Mouse (Mus musculus): ENCODE measurements around the gene Tmem141. TPM values are rescaled to one million over a fixed set of nuclear protein-coding genes. Genes with fewer than 3 reads are reported as not detected.

The Tmem141 gene
- total RNA-seq, 2 experiments from 2014 or later = 14.1 to 15.4 TPM

GRCm38 (mm10) chr2:25571221-25571620, 50.6 kb downstream of the Tmem141 start:
- TF ChIP-seq CTCF (conservative IDR thresholded peaks at IDR 0.05) = no peak
- Histone ChIP-seq H3K27ac (no peak overlapping the region), H3K4me3 (no peak overlapping the region)
- DNase-seq (ENCODE audit: low spot score in 2 of 2) = no peak

Other genes starting within 250 kb of the Tmem141 start
- 1 to 10 TPM; 3.0 to 4.0 TPM for gene Sapcd2, start 249.7 kb downstream of the Tmem141 start, total RNA-seq (2021)
- gene Entpd2, start 226.1 kb downstream of the Tmem141 start, total RNA-seq (2021) = 10 to 100 TPM; 14.6 to 16.6 TPM
- 100 to 1,000 TPM; 429 to 433 TPM for gene Npdc1, start 222.7 kb downstream of the Tmem141 start, total RNA-seq (2021)
- under 1 TPM in 1 of 2 experiments, not detected in 1; 0.37 TPM for gene Fut7, start 198.7 kb downstream of the Tmem141 start, total RNA-seq (2021)
- 100 to 1,000 TPM; 159 to 167 TPM for gene Abca2, start 193.3 kb downstream of the Tmem141 start, total RNA-seq (2021)
- under 1 TPM in 1 of 2 experiments, not detected in 1; 0.49 TPM for gene Clic3, start 165.2 kb downstream of the Tmem141 start, total RNA-seq (2021)
- gene Paxx, start 160.9 kb downstream of the Tmem141 start, total RNA-seq (2021) = 10 to 100 TPM; 55.7 to 62.1 TPM
- gene Ptgds, start 152.0 kb downstream of the Tmem141 start, total RNA-seq (2021) = 100 to 1,000 TPM; 541 to 735 TPM
- gene Lcn12, start 128.1 kb downstream of the Tmem141 start, total RNA-seq (2021) = not detected
- gene Fbxw5, start 121.3 kb downstream of the Tmem141 start, total RNA-seq (2021) = 100 to 1,000 TPM; 109 to 120 TPM
- gene C8g, start 120.3 kb downstream of the Tmem141 start, total RNA-seq (2021) = 1 to 10 TPM in 1 of 2 experiments, under 1 TPM in 1; 0.97 to 1.5 TPM
- 10 to 100 TPM; 10.9 to 12.0 TPM for gene Traf2, start 75.1 kb downstream of the Tmem141 start, total RNA-seq (2021)
- 100 to 1,000 TPM; 193 to 200 TPM for gene Edf1, start 64.2 kb downstream of the Tmem141 start, total RNA-seq (2021)
- gene Mamdc4, start 47.2 kb downstream of the Tmem141 start, total RNA-seq (2021) = 1 to 10 TPM; 2.8 to 3.5 TPM
- gene Phpt1, start 46.8 kb downstream of the Tmem141 start, total RNA-seq (2021) = 10 to 100 TPM; 59.1 to 67.5 TPM
- gene Ajm1, start 40.2 kb downstream of the Tmem141 start, total RNA-seq (2021) = 100 to 1,000 TPM; 106 to 120 TPM
- 100 to 1,000 TPM; 149 to 151 TPM for gene Rabl6, start 13.5 kb downstream of the Tmem141 start, total RNA-seq (2021)
- not detected for gene Ccdc183, start 4.3 kb downstream of the Tmem141 start, total RNA-seq (2021)
- gene Fcna, start 6.0 kb upstream of the Tmem141 start, total RNA-seq (2021) = under 1 TPM; 0.79 TPM
- not detected for gene Lcn8, start 31.1 kb upstream of the Tmem141 start, total RNA-seq (2021)
- gene Lcn5, start 35.9 kb upstream of the Tmem141 start, total RNA-seq (2021) = not detected
- not detected for gene Lcn6, start 54.8 kb upstream of the Tmem141 start, total RNA-seq (2021)
- gene Lcn10, start 60.7 kb upstream of the Tmem141 start, total RNA-seq (2021) = not detected
- not detected for gene Obp2a, start 78.0 kb upstream of the Tmem141 start, total RNA-seq (2021)
- 10 to 100 TPM; 83.7 to 88.9 TPM for gene Bmyc, start 84.7 kb upstream of the Tmem141 start, total RNA-seq (2021)
- gene Obp2b, start 115.0 kb upstream of the Tmem141 start, total RNA-seq (2021) = under 1 TPM in 1 of 2 experiments, not detected in 1; 0.86 TPM
- not detected for gene Lcn3, start 143.6 kb upstream of the Tmem141 start, total RNA-seq (2021)
- gene Lcn11, start 155.0 kb upstream of the Tmem141 start, total RNA-seq (2021) = not detected
- gene Gm13539, start 160.3 kb upstream of the Tmem141 start, total RNA-seq (2021) = not detected
- not detected for gene Glt6d1, start 193.8 kb upstream of the Tmem141 start, total RNA-seq (2021)
- gene Lcn9, start 201.1 kb upstream of the Tmem141 start, total RNA-seq (2021) = not detected
- gene Sohlh1, start 225.2 kb upstream of the Tmem141 start, total RNA-seq (2021) = not detected
- 10 to 100 TPM; 44.5 to 48.4 TPM for gene Kcnt1, start 241.7 kb upstream of the Tmem141 start, total RNA-seq (2021)